Mouse (Mus musculus) erythroblast, embryonic 14.5 days (primary cell): ENCODE measurements around the gene Serp2. TPM values are rescaled to one million over a fixed set of nuclear protein-coding genes. Genes with fewer than 3 reads are reported as not detected.
A peak's percentile ranks its signal among the peaks of the same experiment; 100 is the strongest.

Experiments
- H3K27me3 ChIP-seq: 2 replicates; pipeline ENCODE4 v1.6.1; 2012; ENCODE audit warnings: inconsistent platforms; ENCODE audit not compliant: control insufficient read depth
- H3K36me3 ChIP-seq: 2 replicates; pipeline ENCODE4 v1.6.1; 2012; ENCODE audit warnings: mild to moderate bottlenecking, inconsistent platforms; ENCODE audit not compliant: control insufficient read depth
- H3K4me1 ChIP-seq: 2 replicates; pipeline ENCODE4 v1.6.1; 2012; ENCODE audit warnings: inconsistent platforms; ENCODE audit not compliant: control insufficient read depth
- H3K4me3 ChIP-seq: replicated peaks from 2 replicates; pipeline ENCODE3; 2012; ENCODE audit warnings: moderate library complexity, mild to moderate bottlenecking, inconsistent platforms
- H3K9me3 ChIP-seq: 2 replicates; pipeline ENCODE4 v1.6.1; 2012; ENCODE audit warnings: low read length, inconsistent platforms, mixed read lengths; ENCODE audit not compliant: control insufficient read depth
- GATA1 ChIP-seq: IDR thresholded peaks from 2 replicates; pipeline ENCODE4 v1.6.1; 2012; ENCODE audit warnings: low read length, inconsistent platforms, mixed read lengths
- TAL1 ChIP-seq: IDR thresholded peaks from 3 replicates; pipeline ENCODE4 v1.6.1; 2012; ENCODE audit warnings: low read length, inconsistent platforms, mixed read lengths
- polyA plus RNA-seq: library from polyadenylated mRNA; stranded (reverse); fragments of >175 nt; gene quantifications from 2 replicates; pipeline ENCODE4 v1.2.3, GENCODE M21; 2012

The Serp2 gene
- polyA plus RNA-seq, 1 experiment: 0.07 TPM

GRCm38 (mm10) chr14:76506425-76507205 lies 50.1 kb downstream of the Serp2 start:
- Histone ChIP-seq H3K4me3 (peak overlapping the region; percentile 89), H3K36me3 (peaks cover 41% of the 10 kb centered on the region), H3K4me1 (peaks cover 36% of the 10 kb centered on the region), H3K27me3 (no peaks in the 10 kb centered on the region), H3K9me3 (no peaks in the 10 kb centered on the region; the same call in 1 of the 2 replicates)
- TF ChIP-seq GATA1 (no peak), TAL1 (no peak)

GRCm38 (mm10) chr14:76505439-76506220 lies 51.1 kb downstream of the Serp2 start:
- Histone ChIP-seq H3K4me1 (peaks cover 36% of the 10 kb centered on the region), H3K9me3 (no peaks in the 10 kb centered on the region; the same call in 1 of the 2 replicates), H3K27me3 (no peaks in the 10 kb centered on the region), H3K36me3 (peaks cover 41% of the 10 kb centered on the region), H3K4me3 (peak overlapping the region; percentile 89)
- TF ChIP-seq GATA1 (no peak), TAL1 (no peak)

GRCm38 (mm10) chr14:76505101-76505438 lies 51.6 kb downstream of the Serp2 start:
- H3K9me3 ChIP-seq: no peaks in the 10 kb centered on the region; the same call in 1 of the 2 replicates
- no peaks in the 10 kb centered on the region for H3K27me3 ChIP-seq
- H3K4me1 ChIP-seq: peaks cover 36% of the 10 kb centered on the region
- no peak for TF ChIP-seq GATA1
- TF ChIP-seq TAL1: no peak
- H3K36me3 ChIP-seq: peaks cover 39% of the 10 kb centered on the region
- H3K4me3 ChIP-seq: peak overlapping the region; percentile 89

- Histone ChIP-seq H3K36me3 (peaks cover 39% of the 10 kb centered on the region), H3K9me3 (no peaks in the 10 kb centered on the region), H3K27me3 (no peaks in the 10 kb centered on the region), H3K4me3 (peak overlapping the region; percentile 89), H3K4me1 (peaks cover 36% of the 10 kb centered on the region)
- TF ChIP-seq GATA1 (no peak), TAL1 (no peak)
These were observed 52.5 kb downstream of the Serp2 start for GRCm38 (mm10) chr14:76504121-76504737.

- no peaks in the 10 kb centered on the region for H3K27me3 ChIP-seq
- no peak for TF ChIP-seq TAL1
- TF ChIP-seq GATA1: no peak
- H3K36me3 ChIP-seq: peaks cover 33% of the 10 kb centered on the region
- H3K4me1 ChIP-seq: peaks cover 35% of the 10 kb centered on the region
- peak overlapping the region; percentile 89 for H3K4me3 ChIP-seq
- H3K9me3 ChIP-seq: no peaks in the 10 kb centered on the region
These were observed 53.3 kb downstream of the Serp2 start for GRCm38 (mm10) chr14:76503231-76503851.

- TF ChIP-seq TAL1 (no peak), GATA1 (no peak)
- H3K27me3 ChIP-seq: no peaks in the 10 kb centered on the region
- H3K9me3 ChIP-seq: no peaks in the 10 kb centered on the region
- H3K4me3 ChIP-seq: no peak overlapping the region
- H3K36me3 ChIP-seq: no peaks in the 10 kb centered on the region
- H3K4me1 ChIP-seq: peaks cover 9% of the 10 kb centered on the region
These were observed 56.7 kb downstream of the Serp2 start for GRCm38 (mm10) chr14:76500036-76500435.

DNA sequence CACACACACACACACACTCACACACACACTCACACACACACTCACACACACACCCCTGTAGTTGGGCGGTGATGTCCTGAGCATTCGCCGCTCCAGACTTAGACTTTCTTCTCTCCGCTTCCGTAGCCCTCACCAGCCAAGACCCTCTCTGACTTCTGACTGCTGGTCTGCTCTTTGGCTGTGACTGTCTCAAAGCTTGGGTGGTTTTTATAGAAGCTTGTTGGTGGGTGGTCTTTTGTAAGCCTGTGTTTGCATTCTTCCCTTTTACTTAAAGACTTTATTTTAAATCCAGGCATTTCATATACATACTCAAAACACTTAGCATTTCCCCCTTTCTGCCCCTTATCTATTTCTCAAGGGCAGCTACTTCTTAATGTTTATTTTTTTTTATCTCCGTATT lies 57.2 kb downstream of the Serp2 start:
- H3K9me3 ChIP-seq: no peaks in the 10 kb centered on the region
- H3K27me3 ChIP-seq: no peaks in the 10 kb centered on the region
- H3K4me3 ChIP-seq: no peak overlapping the region
- peaks cover 9% of the 10 kb centered on the region for H3K4me1 ChIP-seq
- no peaks in the 10 kb centered on the region for H3K36me3 ChIP-seq
- no peak for TF ChIP-seq GATA1
- TF ChIP-seq TAL1: no peak

GRCm38 (mm10) chr14:76498210-76498609 lies 58.5 kb downstream of the Serp2 start:
- no peaks in the 10 kb centered on the region for H3K9me3 ChIP-seq
- H3K4me1 ChIP-seq: peaks cover under 1% of the 10 kb centered on the region; the same call in 1 of the 2 replicates
- H3K4me3 ChIP-seq: no peak overlapping the region
- no peak for TF ChIP-seq GATA1
- TF ChIP-seq TAL1: no peak
- H3K36me3 ChIP-seq: no peaks in the 10 kb centered on the region
- H3K27me3 ChIP-seq: no peaks in the 10 kb centered on the region
